Mouse (Mus musculus) megakaryocyte progenitor cell, adult 5-6 weeks (primary cell): ENCODE results near the gene Gm20388. TPM values are rescaled to one million over a fixed set of nuclear protein-coding genes. Genes with fewer than 3 reads are reported as not detected.
A peak's percentile ranks its signal among the peaks of the same experiment; 100 is the strongest.

ENCODE experiments used
- ATAC-seq: replicated peaks from 2 replicates; pipeline ENCODE4 v1.8.0; 2016; ENCODE audit warnings: mild to moderate bottlenecking, moderate TSS enrichment, inconsistent platforms; ENCODE audit not compliant: poor library complexity
- total RNA-seq, 2 experiments: library from RNA; stranded (forward) in 1 of 2; stranded (reverse) in 1 of 2; fragments of 157-497, 149-512 nt in 1 of 2; fragments of 200-1000 nt in 1 of 2; gene quantifications; 2 replicates each; pipeline versions ENCODE4 v1.2.3 to v1.2.4; 2015 to 2017

The Gm20388 gene
- total RNA-seq, 2 experiments from 2014 or later = 18.6 TPM; not detected in 1

DNA sequence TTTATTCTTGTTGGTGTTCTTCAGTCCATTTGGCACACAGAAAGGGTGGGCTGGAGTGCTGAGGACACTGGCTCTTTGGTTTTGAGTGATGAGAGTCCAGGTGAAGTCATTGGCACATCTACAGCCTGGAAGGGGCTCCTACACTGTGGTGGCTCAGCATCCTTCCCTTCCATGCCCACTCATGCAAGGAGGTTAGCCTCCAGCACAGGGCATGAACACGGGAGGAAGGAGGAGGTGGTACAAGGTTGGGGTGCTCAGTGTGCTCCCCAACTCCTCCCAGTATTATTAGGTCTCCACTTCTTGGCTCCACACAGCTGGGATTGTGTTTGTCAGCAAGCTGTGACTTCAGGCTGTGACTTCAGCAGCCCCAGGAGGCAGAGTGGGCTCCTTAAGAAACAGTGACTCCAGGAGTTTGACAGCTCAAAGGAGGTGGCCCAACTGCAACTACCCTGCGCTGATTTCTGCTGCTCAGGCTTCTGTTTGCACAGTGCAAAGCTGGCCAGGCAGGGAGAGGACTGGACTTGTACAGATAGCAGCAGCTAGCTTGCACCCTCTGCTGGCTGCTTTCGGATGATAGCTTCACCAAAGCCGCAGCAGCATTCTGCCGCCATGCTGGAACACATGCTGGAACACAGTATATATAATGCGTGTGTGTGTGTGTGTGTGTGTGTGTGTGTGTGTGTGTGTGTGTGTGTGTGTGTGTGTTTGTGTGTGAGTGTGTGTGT, 3873.0 kb downstream of the Gm20388 start:
- ATAC-seq = peak; percentile 97

DNA sequence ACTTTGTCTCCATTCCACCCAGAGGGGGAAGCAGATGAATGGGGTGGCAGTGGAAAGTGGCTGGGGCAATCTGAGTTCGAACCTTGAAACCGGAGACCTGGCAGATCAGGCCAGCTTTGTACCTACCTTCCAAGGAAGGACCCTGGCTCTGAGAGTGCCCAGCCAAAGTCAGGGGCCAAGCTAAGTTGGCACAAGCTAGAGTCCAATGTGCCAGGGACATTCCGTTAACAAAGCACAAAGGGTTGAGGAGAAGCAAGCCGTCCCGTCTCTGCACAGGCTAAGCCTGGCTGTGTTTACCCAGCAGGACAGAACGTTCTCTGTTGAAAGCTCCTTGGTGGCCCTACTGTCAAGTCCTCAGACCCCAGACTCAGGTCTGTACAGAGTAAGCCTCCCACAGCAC, 3875.5 kb downstream of the Gm20388 start:
- no peak for ATAC-seq

DNA sequence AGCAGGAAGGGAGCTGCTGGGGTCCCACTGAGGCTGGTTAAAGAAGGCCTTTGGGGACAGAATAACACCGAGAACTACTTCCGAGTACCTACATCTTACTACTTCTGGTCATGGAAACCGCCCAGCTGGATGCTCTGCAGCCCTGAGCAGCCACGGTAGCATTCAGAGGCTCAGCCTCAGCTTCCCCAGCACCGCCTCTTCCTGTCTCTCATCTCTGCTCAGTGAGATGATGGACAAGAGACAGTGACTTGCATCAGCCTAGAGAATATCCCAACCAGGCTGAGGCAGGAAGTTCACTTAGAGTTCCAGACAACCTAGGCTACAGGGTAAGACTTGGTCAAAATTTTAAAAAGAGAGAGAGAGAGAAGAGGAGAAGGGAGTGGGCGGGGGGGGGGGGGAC, 3876.0 kb downstream of the Gm20388 start:
- no peak for ATAC-seq

- ATAC-seq = 0 out of 2 replicates have a peak, but pooled peaks have one; percentile 34
These were observed 3876.7 kb downstream of the Gm20388 start for GRCm38 (mm10) chr8:123787254-123787897.

- ATAC-seq = no peak
These were observed 3878.0 kb downstream of the Gm20388 start for GRCm38 (mm10) chr8:123788416-123789170.

DNA sequence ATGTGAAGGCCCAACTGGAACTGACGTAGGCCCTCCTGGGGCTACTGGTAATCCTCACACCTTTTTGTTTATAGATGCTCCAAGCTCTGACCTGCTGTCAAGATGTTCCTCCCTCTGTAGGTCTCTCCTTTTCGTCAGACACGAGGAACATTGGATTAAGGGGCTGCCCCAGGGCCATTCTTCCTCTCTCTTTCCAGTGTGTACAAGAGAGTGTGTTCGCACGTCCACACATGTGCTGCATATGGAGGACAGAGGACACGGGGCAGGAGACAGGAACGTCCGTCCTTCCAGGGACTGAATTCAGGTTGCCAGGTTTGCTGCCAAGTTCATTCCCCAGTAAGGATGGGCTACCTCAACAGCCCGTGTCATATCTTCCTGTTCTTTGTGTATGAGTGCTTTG, 3878.8 kb downstream of the Gm20388 start:
- no peak for ATAC-seq

- peak; percentile 94 for ATAC-seq
These were observed 3879.3 kb downstream of the Gm20388 start for GRCm38 (mm10) chr8:123789970-123790369.

DNA sequence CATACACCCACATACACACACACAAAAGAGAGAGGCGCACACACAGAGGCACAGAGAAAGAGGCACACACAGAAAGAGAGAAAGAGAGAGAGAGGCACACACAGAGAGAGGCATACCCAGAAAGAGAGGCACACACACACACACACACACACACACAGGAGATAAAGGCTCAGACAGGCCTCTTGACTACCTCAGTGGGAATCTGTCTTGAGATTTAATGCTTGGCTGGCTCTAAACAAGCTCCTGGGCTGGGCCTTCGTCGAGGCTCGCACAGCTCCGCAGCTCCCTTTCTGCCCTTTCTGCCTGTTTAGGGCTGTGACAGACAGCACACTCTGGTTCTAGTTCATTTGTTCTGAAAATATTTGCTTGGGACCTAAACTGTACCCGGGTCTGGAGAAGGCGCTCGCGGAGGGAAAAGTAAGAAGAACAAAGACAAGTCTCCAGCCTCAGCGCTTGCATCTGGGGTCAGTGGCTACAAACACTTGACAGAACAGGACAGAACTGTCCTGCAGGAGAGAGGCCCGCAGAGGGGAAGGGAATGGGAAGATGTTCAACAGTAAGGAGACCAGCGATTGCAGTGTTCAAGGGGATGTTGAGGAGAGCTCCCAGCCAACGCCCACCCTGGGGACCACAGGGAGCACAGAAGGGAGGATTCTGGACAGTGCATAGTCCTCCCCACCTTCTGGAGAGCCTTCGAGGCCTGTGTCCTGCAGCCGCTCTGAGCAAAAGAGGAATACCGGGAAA, 3880.6 kb downstream of the Gm20388 start:
- no peak for ATAC-seq

DNA sequence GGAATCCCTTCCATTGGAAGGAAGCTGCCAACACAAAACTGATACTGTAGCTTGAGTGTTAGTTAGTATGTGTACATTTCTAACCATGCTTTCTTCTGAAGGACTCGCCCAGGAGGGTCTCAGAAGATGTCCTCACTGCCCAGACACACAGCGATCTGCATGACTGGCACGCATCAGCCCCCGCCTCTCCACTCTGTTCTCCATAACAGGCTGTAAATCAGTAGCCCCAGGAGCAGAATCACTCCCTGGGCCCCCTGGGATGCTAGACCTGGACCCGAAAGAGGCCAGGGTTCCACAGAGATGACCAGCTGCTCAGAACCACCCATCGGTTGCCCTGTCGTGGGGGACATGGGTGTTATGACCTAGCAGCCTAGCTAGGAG, 3881.2 kb downstream of the Gm20388 start:
- no peak for ATAC-seq

DNA sequence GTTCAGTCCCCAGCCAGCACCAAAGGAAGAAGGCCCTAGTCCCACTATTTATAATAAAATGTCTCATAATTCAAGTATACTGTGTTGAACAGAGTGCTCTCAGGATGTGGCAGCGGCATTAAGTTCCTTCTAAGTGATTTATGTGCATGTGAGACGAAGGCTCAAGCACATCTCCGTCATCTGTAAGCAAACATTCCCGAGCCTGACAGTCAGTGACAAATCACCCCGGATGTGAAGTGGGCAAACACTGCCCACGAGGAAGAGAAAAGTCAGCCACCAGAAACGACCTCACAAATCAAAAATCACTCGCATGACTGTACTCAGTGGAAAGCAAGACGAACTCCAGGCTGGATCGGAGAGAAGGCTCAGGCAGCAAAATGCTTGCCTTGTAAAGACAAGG, 3883.3 kb downstream of the Gm20388 start:
- ATAC-seq = no peak

DNA sequence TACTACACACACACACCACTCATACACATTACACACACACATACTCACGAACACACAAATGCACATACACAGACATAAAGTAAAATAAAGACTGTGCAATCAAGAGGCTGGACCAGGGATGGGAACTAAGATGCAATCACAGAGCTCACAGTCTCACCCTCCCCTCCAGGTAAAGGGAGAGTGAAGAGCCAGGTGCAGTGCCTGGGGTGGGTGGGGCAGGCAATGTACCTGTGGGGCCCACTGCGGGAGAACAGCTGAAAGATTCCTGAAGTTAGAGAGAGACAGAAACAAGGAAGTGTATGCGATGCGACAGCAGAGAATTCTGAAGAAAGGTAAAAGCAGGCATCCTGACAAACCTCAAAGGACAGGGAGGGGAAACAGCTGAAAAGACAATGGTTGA, 3884.1 kb downstream of the Gm20388 start:
- ATAC-seq = no peak

- ATAC-seq = no peak
These were observed 3886.1 kb downstream of the Gm20388 start for GRCm38 (mm10) chr8:123796758-123797157.

GRCm38 (mm10) chr8:123797928-123798327, 3887.3 kb downstream of the Gm20388 start:
- peak; percentile 98 for ATAC-seq

GRCm38 (mm10) chr8:123799434-123799833, 3888.8 kb downstream of the Gm20388 start:
- ATAC-seq = no peak

DNA sequence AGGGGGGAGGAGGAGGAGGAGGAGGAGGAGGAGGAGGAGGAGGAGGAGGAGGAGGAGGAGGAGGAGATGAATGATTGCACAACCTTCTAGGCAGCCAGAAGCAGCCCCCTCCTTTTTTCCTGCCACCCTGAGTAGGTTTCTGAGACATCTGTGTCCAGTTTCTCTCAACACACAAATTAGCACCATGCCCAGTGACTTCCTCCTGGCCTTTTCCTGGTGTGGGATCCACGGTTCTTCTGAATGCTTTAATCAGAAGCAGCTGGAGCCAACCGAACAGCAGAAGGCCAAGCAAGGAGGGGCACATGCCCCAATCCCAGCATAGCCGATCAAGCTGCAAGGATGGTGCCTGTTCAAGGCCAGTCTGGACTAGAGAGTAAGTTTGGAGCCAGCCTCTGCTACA, 3889.2 kb downstream of the Gm20388 start:
- no peak for ATAC-seq

- ATAC-seq = no peak
These were observed 3890.2 kb downstream of the Gm20388 start for GRCm38 (mm10) chr8:123800867-123801266.

DNA sequence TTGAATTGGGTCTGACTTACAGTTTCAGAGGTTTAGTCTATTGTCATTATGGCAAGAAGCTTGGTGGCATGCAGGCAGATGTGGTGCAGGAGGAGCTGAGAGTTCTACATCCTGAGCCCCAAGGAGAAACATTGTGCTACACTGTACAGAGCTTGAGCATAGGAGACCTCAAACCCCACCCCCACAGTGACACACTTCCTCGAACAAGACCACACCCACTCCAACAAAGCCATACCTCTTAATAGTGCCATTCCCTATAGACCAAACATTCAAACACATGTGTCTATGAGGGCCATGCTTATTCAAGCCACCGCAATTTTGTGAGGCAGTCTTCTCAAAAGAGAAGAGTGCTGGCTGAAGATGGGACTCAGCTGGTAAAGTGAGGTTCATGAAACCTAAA, 3890.9 kb downstream of the Gm20388 start:
- no peak for ATAC-seq

GRCm38 (mm10) chr8:123803639-123804038, 3893.0 kb downstream of the Gm20388 start:
- ATAC-seq = no peak

GRCm38 (mm10) chr8:123804586-123804985, 3893.9 kb downstream of the Gm20388 start:
- no peak for ATAC-seq

DNA sequence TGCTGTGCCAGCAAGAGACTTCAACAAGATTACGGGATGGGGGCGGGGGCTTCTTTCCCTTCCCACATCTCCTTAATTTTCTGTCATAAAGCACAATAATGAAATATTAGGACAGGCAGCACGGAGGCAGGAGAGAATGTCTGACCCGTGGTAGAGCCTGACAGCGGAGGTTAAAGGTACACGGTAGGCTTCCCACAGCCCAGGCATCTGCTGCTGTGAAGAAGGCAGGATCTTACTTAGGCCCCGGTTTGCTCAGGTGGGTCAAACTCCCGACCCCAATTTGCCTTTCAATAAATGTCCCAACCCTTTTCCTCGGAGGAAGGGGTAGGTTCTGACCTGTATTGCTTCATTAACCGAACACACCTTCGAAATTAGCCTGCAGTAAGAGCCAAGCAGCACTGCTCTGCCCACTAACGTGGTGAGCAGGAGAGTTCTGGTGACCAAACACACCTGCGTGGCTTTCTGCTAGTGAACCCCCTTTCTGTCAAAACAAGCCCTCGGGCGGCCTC, 3894.6 kb downstream of the Gm20388 start:
- no peak for ATAC-seq
